18 mouse cellular contexts compared by ENCODE assay signal in the genomic region with DNA sequence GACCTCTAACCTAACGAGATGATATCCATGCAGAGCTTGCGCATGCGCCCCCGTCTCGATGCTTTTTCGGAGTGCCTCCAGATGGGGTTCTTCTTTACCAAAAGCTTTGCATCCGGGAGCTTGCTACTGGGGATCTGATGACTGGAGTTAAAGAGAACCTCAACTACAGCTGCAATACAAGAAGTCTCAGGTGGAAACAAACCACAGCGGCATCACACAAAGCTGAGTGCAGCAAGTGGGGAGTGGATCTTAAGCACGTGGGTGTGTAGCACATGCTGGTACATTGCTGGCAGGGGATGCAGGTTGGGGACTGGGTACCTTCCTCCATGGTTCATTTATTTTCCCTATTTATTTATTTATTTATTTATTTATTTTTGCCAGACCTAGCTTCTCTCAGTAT. TPM values are rescaled to one million over a fixed set of nuclear protein-coding genes. Genes with fewer than 3 reads are reported as not detected.
DNase-seq lines count a peak whose midpoint lies in the region; ATAC-seq lines count a peak whose summit lies in the region.
"Had no signal": no experiment of that assay in that cellular context is flagged by ENCODE, and none has a peak within 500 bp of the region (broad histone marks: within the 10 kb centered on the region; RNA-seq: fewer than 3 reads in every experiment).

No protein-coding gene starts in this region.

- peak; percentile 19; the same call in 1 of the 2 replicates for ATAC-seq in granulocyte monocyte progenitor cell, adult 5-6 weeks (replicated peaks; ENCODE audit: poor library complexity, severe bottlenecking)
- ATAC-seq: forebrain, embryonic 16.5 days; intestine, embryonic 15.5 days; lung, postnatal 0 days; midbrain, embryonic 16.5 days had no signal

- DNase-seq in CD4-positive helper T cell, adult 2 months (ENCODE audit: low read depth, low spot score): peak; percentile 10
- DNase-seq in R1 (ENCODE audit: low read depth, low spot score): peak; percentile 26
- DNase-seq in thymus, postnatal 10 days (ENCODE audit: low spot score in 2 of 2): peak; percentile 48 to 52
- no peak for DNase-seq in cerebellum, postnatal 25 days
- no peak for DNase-seq in urinary bladder, postnatal 36 days (ENCODE audit: low spot score in 2 of 2)
- DNase-seq in neural tube, embryonic 10.5 days (ENCODE audit: extremely low spot score, low spot score): no peak
- DNase-seq: adrenal gland, postnatal 10 days; cerebellum, adult 2 months; cerebellum, postnatal 36 days; embryo, embryonic 11 days; gastrocnemius, postnatal 14 days; kidney, postnatal 4 days; right cerebral cortex, adult 18-20 months had no signal

RNA-seq across cellular contexts. Expression of gene Arhgap5, which starts 22.9 kb away (rescaled TPM):
- 5.9 and 7.4 TPM in 2 replicates for total RNA-seq in granulocyte monocyte progenitor cell, adult 5-6 weeks (2014; fragmentation: Nextera tagmentation)
- total RNA-seq in granulocyte monocyte progenitor cell, adult 5-6 weeks (2017): 4.9 and 9.7 TPM in 2 replicates

Comparison
In these comparisons a context has a peak if more than half of its experiments do, and no peak if none do; other contexts are left out.
1. DNase-seq: peak in CD4-positive helper T cell, adult 2 months (single experiment), R1 (single experiment) and thymus, postnatal 10 days (2 of 2); none in cerebellum, postnatal 25 days (0 of 2), urinary bladder, postnatal 36 days (0 of 2) and neural tube, embryonic 10.5 days (single experiment).